Mouse (Mus musculus) CH12F3 (cell line): ENCODE results near the gene Slc22a22.
"Not testable (repeated sequence)": the region's sequence is repeated elsewhere in the genome, so short reads cannot be mapped to it uniquely, and the experiment has no call there.

ENCODE experiments used
- in situ Hi-C: fragments of 300-500 bp; cut with MboI; formaldehyde crosslinking; loops from 2 replicates; pipeline ENCODE4 v1.14.3; 2020; ENCODE audit warnings: low sequenced_read_pairs

Slc22a22 gene

DNA sequence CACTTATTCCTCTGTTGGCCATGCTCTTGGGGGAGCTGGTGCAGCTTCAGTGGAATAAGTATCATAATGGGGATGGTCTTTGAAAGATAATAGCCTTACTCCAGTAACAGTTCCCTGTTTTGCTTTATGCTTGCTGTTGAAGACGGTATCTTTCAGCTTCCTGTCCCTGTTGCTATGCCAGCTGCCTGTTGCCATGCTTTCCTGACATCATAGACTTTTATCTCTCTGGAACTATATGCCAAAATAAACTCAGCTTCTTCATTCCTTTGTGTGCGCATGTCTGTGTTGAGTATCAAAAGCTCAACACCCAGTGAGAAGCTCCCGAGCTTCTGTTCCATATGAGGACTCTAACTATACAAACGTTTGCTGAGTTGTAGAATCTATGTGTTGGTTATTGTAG lies 83.4 kb downstream of the Slc22a22 start:
- in situ Hi-C loops = no loop called here

DNA sequence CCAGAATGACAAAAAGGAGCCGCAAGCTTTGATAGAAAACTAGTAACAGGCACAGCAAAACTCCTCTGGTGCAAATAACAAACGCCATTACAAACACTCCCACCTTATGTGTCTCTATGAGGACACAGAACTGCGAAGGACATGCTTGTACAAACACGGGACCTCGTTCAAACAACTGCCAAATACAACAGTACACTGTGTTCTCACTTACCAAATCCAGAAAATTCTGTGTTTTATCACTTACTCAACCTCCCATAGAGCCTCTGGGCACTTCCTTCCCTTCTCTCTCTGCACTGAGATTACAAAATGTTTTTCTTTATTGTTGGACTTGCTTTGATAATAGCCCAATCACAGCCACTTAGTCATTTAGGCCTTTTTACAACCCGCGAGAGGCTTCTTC lies 97.0 kb downstream of the Slc22a22 start:
- in situ Hi-C loops = no loop called here

DNA sequence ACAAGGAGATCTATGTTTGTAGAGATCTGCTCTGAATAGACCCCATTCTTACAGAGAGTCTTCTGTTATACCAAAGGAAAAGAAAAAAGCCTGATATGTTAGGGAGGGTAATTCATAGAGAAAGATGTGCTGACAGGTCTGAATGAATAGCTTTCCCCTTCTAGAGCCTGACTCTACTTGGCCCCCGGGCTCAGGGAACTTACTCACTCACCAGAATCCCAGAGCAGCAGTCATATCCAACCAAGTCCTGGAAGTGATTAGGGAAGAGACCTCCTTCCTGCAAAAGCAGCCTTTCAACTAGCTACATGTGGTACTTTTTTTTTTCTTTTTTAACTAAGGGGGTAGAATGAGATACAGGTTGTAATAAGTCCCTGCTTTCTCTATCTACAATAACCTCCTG lies 111.0 kb downstream of the Slc22a22 start:
- in situ Hi-C loops = no loop called here

DNA sequence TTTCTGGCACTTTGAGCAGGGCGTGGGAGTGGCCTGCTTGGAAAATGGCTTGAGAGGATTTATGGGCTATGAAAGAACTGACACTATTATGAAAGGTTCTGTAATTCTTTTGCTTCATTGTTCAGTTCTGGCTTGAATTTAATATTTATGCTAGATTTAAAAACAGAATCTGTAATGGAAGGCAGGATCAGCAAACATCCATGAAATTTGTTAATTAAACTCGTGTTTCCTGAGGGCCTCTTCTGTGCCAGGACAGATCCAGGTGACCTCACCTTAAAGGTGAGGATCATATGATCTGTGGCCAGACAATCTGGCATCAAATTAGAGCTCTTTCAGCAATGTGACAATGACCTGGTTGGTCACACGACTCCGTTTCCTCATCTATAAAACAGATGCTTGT lies 122.1 kb downstream of the Slc22a22 start:
- in situ Hi-C loops = no loop called here

DNA sequence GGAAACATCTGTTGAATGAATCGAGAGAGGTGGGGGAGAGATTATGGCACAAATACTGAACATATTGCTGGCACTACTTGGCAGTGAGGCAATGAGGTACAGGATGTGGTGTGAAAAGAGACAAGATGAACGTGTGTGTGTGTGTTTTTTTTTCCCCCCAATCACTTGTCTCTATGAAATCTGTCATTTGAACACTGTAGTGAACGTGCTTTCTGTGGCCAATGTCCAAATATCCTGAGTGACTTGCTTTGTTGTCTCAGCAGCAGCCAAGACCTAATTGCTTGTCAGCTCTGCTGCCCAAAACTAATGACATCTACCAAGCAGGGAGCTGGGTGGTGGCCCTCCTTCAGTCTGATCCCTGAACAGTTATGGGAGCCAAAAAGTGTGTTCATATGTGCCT lies 136.9 kb downstream of the Slc22a22 start:
- in situ Hi-C loops = no loop called here

DNA sequence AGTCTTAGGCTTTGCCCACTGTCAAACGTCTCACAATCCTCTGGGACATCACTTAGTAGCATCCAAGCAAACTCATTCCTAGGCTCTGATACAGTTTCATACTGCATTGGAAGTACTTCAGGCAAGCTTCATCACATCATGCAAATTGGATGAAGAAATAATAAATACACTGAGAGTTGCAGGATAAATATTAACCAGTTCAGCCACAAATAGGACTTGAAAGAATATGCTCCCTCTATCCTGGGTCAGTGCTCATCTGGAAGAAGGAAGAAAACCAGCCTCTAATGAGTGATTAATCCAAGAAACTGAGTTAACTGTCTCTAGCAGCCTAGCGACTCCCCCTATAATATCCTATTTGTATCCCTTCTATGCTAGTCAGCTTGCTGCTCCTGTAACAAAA lies 146.1 kb downstream of the Slc22a22 start:
- in situ Hi-C loops = no loop called here

GRCm38 (mm10) chr15:57318001-57318400 lies 159.4 kb downstream of the Slc22a22 start:
- in situ Hi-C loops = no loop called here

DNA sequence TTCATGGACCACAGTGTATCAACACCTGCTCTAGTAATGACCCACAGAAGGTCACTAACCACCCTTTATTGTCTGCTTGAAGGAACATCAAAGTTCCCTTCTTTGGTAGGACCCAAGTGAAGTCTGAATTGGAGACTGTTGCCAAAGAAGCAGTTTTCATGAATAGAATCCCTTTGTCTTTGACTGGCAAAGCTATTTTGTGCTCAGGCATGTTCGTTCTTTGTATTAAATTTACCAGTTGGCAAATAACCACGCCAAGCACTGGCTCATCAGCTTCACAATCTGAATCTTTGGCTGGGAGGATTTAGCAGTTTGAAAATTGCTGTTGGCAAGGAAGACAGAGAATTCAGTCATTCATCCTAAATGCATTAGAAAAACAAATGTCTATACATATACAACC lies 160.9 kb downstream of the Slc22a22 start:
- in situ Hi-C loops = no loop called here

- in situ Hi-C loops = no loop called here
Measured at GRCm38 (mm10) chr15:57302710-57303109, 174.7 kb downstream of the Slc22a22 start.

DNA sequence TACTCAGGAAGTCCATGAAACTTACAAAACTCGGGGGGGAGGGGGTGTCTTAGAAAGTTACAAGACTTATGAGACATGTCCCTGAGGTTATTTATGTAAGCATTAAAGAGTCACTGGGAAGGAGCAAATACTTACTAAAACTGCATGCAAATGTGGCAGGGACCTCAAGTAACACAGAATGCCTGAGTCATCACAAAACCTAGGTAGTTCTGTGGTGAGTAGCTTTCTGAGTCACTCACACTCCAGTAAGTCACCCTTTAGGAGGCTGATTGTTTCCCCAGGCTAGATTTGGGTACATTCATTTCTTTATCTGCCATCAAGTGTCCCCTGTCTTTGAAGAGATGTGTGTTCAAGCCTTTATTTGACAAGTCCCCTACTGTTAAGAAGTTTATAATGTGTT lies 198.9 kb downstream of the Slc22a22 start:
- in situ Hi-C loops = no loop called here

- in situ Hi-C loops = no loop called here
Measured at GRCm38 (mm10) chr15:57276411-57276810, 201.0 kb downstream of the Slc22a22 start.

- in situ Hi-C loops = not testable (repeated sequence)
Measured at GRCm38 (mm10) chr15:57240061-57240460, 237.4 kb downstream of the Slc22a22 start.

GRCm38 (mm10) chr15:57230439-57230838 lies 247.0 kb downstream of the Slc22a22 start:
- in situ Hi-C loops = no loop called here

- in situ Hi-C loops = no loop called here
Measured at GRCm38 (mm10) chr15:57205315-57205714, 272.1 kb downstream of the Slc22a22 start.

GRCm38 (mm10) chr15:57204444-57204930 lies 272.9 kb downstream of the Slc22a22 start:
- in situ Hi-C loops = no loop called here
